Mouse (Mus musculus): Measurements from ENCODE around the gene Lrfn4. TPM values are rescaled to one million over a fixed set of nuclear protein-coding genes. Genes with fewer than 3 reads are reported as not detected.

The Lrfn4 gene
- not detected for polyA plus RNA-seq (2014; fragmentation: Illumina TruSeq; extraction: RNeasy Lipid Tissue Mini Kit (QIAGEN cat#74804); ENCODE audit: low read depth, low replicate concordance)

GRCm38 (mm10) chr19:4615151-4616093 lies at the start of gene Lrfn4:
Lrfn4 (minus strand) TSS chr19:4615667.

GRCm38 (mm10) chr19:4625179-4625828 lies 9.8 kb upstream of the Lrfn4 start, which contains the start of gene Rce1:
Rce1 (minus strand) TSS chr19:4625641.

Other genes starting within 250 kb of the Lrfn4 start
- 49.2 TPM for gene Kdm2a, start 217.4 kb downstream of the Lrfn4 start, polyA plus RNA-seq (2014; fragmentation: Illumina TruSeq; extraction: RNeasy Lipid Tissue Mini Kit (QIAGEN cat#74804); ENCODE audit: low read depth, low replicate concordance)
- gene Rhod, start 176.2 kb downstream of the Lrfn4 start, polyA plus RNA-seq (2014; fragmentation: Illumina TruSeq; extraction: RNeasy Lipid Tissue Mini Kit (QIAGEN cat#74804); ENCODE audit: low read depth, low replicate concordance): 0.31 TPM
- not detected for gene Syt12, start 138.2 kb downstream of the Lrfn4 start, polyA plus RNA-seq (2014; fragmentation: Illumina TruSeq; extraction: RNeasy Lipid Tissue Mini Kit (QIAGEN cat#74804); ENCODE audit: low read depth, low replicate concordance)
- 0.18 TPM for gene 2010003K11Rik, start 117.1 kb downstream of the Lrfn4 start, polyA plus RNA-seq (2014; fragmentation: Illumina TruSeq; extraction: RNeasy Lipid Tissue Mini Kit (QIAGEN cat#74804); ENCODE audit: low read depth, low replicate concordance)
- gene Pcx, start 105.2 kb downstream of the Lrfn4 start, polyA plus RNA-seq (2014; fragmentation: Illumina TruSeq; extraction: RNeasy Lipid Tissue Mini Kit (QIAGEN cat#74804); ENCODE audit: low read depth, low replicate concordance): 0.39 TPM
- gene Rce1, start 10.0 kb upstream of the Lrfn4 start, polyA plus RNA-seq (2014; fragmentation: Illumina TruSeq; extraction: RNeasy Lipid Tissue Mini Kit (QIAGEN cat#74804); ENCODE audit: low read depth, low replicate concordance): 2.3 TPM
- gene Gm960, start 83.0 kb upstream of the Lrfn4 start, polyA plus RNA-seq (2014; fragmentation: Illumina TruSeq; extraction: RNeasy Lipid Tissue Mini Kit (QIAGEN cat#74804); ENCODE audit: low read depth, low replicate concordance): 1.9 TPM
- 0.13 TPM for gene Sptbn2, start 95.5 kb upstream of the Lrfn4 start, polyA plus RNA-seq (2014; fragmentation: Illumina TruSeq; extraction: RNeasy Lipid Tissue Mini Kit (QIAGEN cat#74804); ENCODE audit: low read depth, low replicate concordance)
- gene Rbm4b, start 140.8 kb upstream of the Lrfn4 start, polyA plus RNA-seq (2014; fragmentation: Illumina TruSeq; extraction: RNeasy Lipid Tissue Mini Kit (QIAGEN cat#74804); ENCODE audit: low read depth, low replicate concordance): 73.0 TPM
- 11.1 TPM for gene Rbm4, start 178.2 kb upstream of the Lrfn4 start, polyA plus RNA-seq (2014; fragmentation: Illumina TruSeq; extraction: RNeasy Lipid Tissue Mini Kit (QIAGEN cat#74804); ENCODE audit: low read depth, low replicate concordance)
- 4.2 TPM for gene Gm21992, start 195.9 kb upstream of the Lrfn4 start, polyA plus RNA-seq (2014; fragmentation: Illumina TruSeq; extraction: RNeasy Lipid Tissue Mini Kit (QIAGEN cat#74804); ENCODE audit: low read depth, low replicate concordance)
- 7.7 TPM for gene Rbm14, start 196.0 kb upstream of the Lrfn4 start, polyA plus RNA-seq (2014; fragmentation: Illumina TruSeq; extraction: RNeasy Lipid Tissue Mini Kit (QIAGEN cat#74804); ENCODE audit: low read depth, low replicate concordance)
- gene Ccs, start 223.7 kb upstream of the Lrfn4 start, polyA plus RNA-seq (2014; fragmentation: Illumina TruSeq; extraction: RNeasy Lipid Tissue Mini Kit (QIAGEN cat#74804); ENCODE audit: low read depth, low replicate concordance): 1.5 TPM
- gene Ccdc87, start 223.7 kb upstream of the Lrfn4 start, polyA plus RNA-seq (2014; fragmentation: Illumina TruSeq; extraction: RNeasy Lipid Tissue Mini Kit (QIAGEN cat#74804); ENCODE audit: low read depth, low replicate concordance): 31.7 TPM
- 10.1 TPM for gene Ctsf, start 239.5 kb upstream of the Lrfn4 start, polyA plus RNA-seq (2014; fragmentation: Illumina TruSeq; extraction: RNeasy Lipid Tissue Mini Kit (QIAGEN cat#74804); ENCODE audit: low read depth, low replicate concordance)

All from testis, adult 10 weeks (tissue).